Mouse (Mus musculus) testis, adult 2 months (tissue): Measurements from ENCODE around the gene Gm45717.

Experiments
- CTCF ChIP-seq: fragments of 200-500 bp; IDR thresholded peaks from 2 replicates; pipeline ENCODE4 v1.5.1; 2012; ENCODE audit warnings: low read depth, mild to moderate bottlenecking, inconsistent platforms, low read length, moderate library complexity; ENCODE audit not compliant: control insufficient read depth, insufficient read depth, insufficient replicate concordance
- POLR2A ChIP-seq: fragments of 200-500 bp; IDR thresholded peaks from 2 replicates; pipeline ENCODE4 v1.6.1; 2012; ENCODE audit warnings: low read depth, mild to moderate bottlenecking, inconsistent platforms, low read length, moderate library complexity; ENCODE audit not compliant: control insufficient read depth

DNA sequence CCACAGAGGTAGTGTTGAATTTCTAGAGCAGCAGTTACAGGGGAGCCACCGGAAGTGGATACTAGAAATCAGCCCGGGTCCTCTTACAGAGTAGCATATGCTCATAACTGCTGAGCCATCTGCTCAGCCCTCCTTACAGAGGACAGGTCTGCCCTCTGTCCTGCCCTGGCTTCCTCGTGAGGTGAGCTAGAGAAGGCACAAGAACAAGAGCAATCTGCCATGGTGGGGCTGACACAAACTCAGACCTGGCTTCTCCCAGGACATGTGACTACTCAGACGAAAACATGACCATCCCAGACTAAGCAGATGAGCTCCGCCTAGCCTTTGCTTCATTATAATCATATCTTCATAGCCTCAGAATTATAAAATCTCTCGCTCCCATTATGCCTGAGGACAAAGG is 4.0 kb downstream of the Gm45717 start:
- TF ChIP-seq CTCF = no peak
- TF ChIP-seq POLR2A = no peak
